Mouse (Mus musculus) embryo, embryonic 10.5 days (tissue): ENCODE results near the gene Gm8909.
A peak's percentile ranks its signal among the peaks of the same experiment; 100 is the strongest.
"Not testable (repeated sequence)": the region's sequence is repeated elsewhere in the genome, so short reads cannot be mapped to it uniquely, and the experiment has no call there.

Source experiments
- DNase-seq: peaks from one replicate; pipeline ENCODE4 v3.0.0-alpha.2; 2015; ENCODE audit warnings: low spot score

Gm8909 gene

DNA sequence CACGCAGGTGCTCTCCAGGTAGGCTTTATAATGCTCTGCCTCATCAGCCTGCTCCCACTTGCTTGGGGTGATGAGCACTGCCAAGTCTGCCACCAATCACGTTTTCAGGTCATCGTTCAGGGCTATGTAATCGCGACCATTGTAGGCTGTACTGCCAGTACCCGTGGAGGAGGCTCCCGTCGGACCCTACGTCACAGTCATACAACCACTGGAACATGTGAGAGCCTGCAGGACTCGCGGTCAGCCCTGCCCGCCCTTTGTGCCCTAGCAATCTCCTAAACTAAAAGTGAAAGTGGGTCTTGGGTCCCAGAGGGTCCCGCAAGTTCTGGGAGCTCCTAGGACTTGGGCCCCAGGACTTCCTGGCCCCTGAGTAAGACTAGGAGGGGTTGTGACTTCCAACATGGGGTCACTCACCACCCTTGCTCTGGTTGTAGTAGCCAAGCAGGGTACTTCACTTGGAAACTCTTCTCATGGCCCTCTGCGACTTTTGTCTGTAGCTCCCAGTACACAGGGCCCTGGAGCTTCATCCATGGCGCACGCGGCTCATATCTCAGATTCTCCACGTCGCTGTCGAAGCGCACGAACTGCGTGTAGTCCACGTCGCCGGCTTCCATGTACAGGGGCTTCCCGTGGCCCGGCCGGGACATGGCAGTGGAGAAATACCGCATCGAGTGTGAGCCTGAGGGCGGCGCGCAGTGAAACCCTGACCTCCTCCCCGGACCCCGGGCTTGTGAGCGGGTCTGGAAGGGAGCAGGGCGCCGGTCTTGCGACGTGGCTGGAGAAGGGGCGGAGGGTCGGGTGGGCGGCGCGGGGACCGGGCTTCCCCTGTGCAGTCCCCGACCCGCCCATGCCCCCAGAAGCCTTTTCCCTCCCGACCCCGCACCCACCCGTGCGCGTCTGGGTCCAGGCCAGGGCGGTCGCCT is 6.9 kb downstream of the Gm8909 start:
- DNase-seq = no peak

GRCm38 (mm10) chr17:36158264-36158663 is 10.1 kb downstream of the Gm8909 start:
- DNase-seq = not testable (repeated sequence)

GRCm38 (mm10) chr17:36157782-36158181 is 10.6 kb downstream of the Gm8909 start:
- peak; percentile 57 for DNase-seq

GRCm38 (mm10) chr17:36154271-36155149 is 13.8 kb downstream of the Gm8909 start:
- no peak for DNase-seq

- DNase-seq = not testable (repeated sequence)
Measured at GRCm38 (mm10) chr17:36151200-36151599, 17.1 kb downstream of the Gm8909 start.

- not testable (repeated sequence) for DNase-seq
Measured at GRCm38 (mm10) chr17:36148468-36148867, 19.9 kb downstream of the Gm8909 start.

DNA sequence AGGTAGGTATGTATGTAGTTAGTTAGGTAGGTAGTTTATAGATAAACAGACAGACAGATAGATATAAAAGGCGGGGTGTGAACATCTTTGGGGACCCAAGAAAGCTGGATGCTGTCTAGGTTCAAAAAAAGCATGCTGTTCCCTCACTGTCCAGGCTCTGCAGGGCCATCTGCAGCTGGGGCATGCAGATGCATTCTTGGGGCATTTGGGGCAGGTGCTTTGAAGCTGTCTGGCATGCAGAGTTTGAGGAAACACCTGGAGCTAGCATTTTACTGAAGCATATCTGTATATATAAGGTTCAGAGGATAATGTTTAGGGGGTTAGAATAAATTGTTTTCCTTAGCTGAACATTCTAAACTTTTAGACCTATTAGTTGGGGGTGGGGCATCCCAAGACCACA is 21.4 kb downstream of the Gm8909 start:
- DNase-seq = not testable (repeated sequence)

GRCm38 (mm10) chr17:36145861-36146156 is 22.5 kb downstream of the Gm8909 start:
- not testable (repeated sequence) for DNase-seq

- peak; percentile 41 for DNase-seq
Measured at GRCm38 (mm10) chr17:36145111-36145860, 23.1 kb downstream of the Gm8909 start.

- DNase-seq = not testable (repeated sequence)
Measured at GRCm38 (mm10) chr17:36136299-36136848, 32.0 kb downstream of the Gm8909 start.

DNA sequence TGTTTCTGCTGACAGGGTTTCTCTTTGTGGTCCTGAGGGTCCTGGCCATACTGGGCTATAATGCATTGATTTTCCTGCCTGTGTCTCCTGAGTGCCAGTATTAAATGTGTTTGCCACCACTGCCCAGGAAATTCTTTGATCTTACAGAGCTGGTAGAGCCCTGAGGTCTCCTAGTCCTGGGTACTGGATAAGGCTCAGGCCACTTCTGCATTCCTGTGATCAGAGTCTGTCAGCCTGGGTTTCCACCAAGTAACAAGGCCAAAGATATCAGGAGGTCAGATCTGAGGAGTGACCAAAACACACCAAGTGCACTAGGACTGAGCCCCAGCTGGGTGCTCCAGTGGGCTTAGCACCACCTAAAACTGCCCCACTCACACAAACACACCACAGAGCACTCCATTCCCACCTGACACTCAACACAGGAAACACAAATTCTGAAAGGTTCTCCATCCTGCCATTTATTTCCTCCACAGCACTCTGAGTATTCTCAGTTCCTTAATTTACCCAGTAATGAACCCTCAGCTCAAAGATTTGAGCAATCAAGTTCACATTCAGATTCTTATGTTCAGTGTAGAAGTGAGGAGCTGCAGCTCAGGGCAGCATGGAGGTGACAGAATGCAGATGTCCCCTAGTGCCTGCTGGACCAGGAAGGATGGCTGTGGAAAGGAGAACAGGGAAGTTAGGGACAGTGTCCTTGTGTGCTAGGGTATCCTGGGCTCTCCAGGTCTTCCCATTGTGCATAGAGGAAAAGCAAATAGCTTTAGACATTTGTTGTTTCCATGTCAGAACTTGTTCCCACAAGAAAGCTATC is 32.7 kb downstream of the Gm8909 start:
- DNase-seq = not testable (repeated sequence)

GRCm38 (mm10) chr17:36131516-36132265 is 36.6 kb downstream of the Gm8909 start:
- no peak for DNase-seq

GRCm38 (mm10) chr17:36128968-36129817 is 39.1 kb downstream of the Gm8909 start, which contains the start of gene Gm7030:
TSS of gene Gm7030 (minus strand) at chr17:36129425.
- DNase-seq = not testable (repeated sequence)

GRCm38 (mm10) chr17:36128525-36128924 is 39.8 kb downstream of the Gm8909 start:
- DNase-seq = not testable (repeated sequence)

DNA sequence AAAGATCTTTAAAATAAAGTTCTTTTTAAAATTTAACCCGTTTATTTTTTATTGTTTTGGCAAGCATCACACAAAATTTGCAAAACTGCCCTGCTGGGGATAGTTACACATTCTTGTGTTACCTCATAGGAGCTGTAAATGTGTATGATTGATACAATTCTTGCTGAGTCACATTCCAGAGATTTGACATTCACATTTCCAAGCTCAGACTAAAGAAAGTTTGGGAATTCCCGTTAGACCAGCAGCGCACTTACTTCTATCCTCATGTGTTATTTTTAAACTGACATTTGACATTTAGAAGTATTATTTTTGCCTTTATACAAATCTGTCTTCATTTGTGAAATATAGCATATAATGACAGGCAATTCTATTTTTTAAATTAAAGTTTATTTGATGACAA is 44.2 kb downstream of the Gm8909 start:
- not testable (repeated sequence) for DNase-seq

- peak; percentile 45 for DNase-seq
Measured at GRCm38 (mm10) chr17:36121352-36122020, 46.9 kb downstream of the Gm8909 start, which contains the start of gene Gm19684. TSS of gene Gm19684 (plus strand) at chr17:36121678.

GRCm38 (mm10) chr17:36120839-36121238 is 47.5 kb downstream of the Gm8909 start:
- DNase-seq = not testable (repeated sequence)

DNA sequence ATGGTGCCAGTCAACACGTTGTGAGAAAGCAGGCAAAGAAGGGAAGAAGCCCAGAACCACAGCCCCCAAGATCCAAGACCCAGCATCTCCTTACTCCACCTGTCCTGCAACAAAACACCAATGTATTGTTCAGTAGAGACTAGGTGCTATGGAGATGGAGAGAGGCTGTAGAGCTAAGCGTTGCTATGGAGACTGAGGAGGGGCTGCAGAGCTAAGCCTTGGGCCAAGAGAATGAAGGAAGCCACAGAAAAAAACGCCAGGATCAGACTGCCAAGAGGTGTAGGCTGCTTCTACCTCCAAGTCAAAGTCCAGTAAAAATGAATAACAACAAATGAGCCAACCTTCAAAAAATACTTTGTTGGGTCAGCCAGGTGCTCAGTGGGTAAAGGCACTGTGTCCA is 51.8 kb downstream of the Gm8909 start:
- not testable (repeated sequence) for DNase-seq
